In the genomic region with DNA sequence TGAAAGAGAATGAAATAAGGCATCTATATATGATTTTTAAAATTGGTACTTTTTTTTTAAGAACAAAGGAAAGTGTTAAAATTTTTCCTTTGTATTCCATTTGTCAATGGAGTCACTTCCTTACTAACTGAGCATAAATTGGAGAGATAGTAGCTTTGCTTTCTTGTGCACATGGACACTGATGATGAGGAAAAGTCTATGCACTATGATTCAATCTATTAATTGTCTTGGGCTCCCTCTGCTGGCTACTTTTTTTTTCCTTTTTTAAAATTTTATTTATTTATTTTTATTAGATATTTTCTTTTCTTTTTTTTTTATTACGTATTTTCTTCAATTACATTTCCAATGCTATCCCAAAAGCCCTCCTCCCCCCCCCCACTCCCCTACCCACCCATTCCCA, we compare ENCODE assay signal across 15 mouse cellular contexts.
DNase-seq lines count a peak whose midpoint lies in the region; ATAC-seq and TF ChIP-seq lines count a peak whose summit lies in the region.
"Had no signal": no experiment of that assay in that cellular context is flagged by ENCODE, and none has a peak within 500 bp of the region (broad histone marks: within the 10 kb centered on the region; RNA-seq: fewer than 3 reads in every experiment).

No protein-coding gene starts in this region.

- H3K27me3 ChIP-seq in neural tube, embryonic 11.5 days (ENCODE audit: control insufficient read depth, insufficient read depth, low read length) = no peaks in the 10 kb centered on the region
- H3K27me3 ChIP-seq: liver, embryonic 13.5 days had no signal

- no peak overlapping the region for H3K27ac ChIP-seq in layer of hippocampus, adult 2 months
- H3K27ac ChIP-seq in neural tube, embryonic 11.5 days (ENCODE audit: low read depth, low read length) = no peak overlapping the region
- H3K27ac ChIP-seq: liver, embryonic 13.5 days had no signal

- no peaks in the 10 kb centered on the region for H3K36me3 ChIP-seq in neural tube, embryonic 11.5 days (ENCODE audit: control insufficient read depth, insufficient read depth, low read length)
- H3K36me3 ChIP-seq: liver, embryonic 13.5 days had no signal

- DNase-seq in cerebellum, postnatal 10 days = peak; percentile 11 to 62
- DNase-seq in cerebellum, postnatal 36 days = no peak
- DNase-seq in layer of hippocampus, adult 2 months (ENCODE audit: low spot score in 2 of 2) = no peak
- no peak for DNase-seq in layer of hippocampus, postnatal 36 days
- DNase-seq in neural tube, embryonic 11.5 days (ENCODE audit: low spot score) = no peak
- DNase-seq in neural tube, embryonic 10.5 days (ENCODE audit: extremely low spot score, low spot score) = no peak
- DNase-seq in spleen, postnatal 10 days (ENCODE audit: low spot score in 2 of 2) = no peak
- DNase-seq in thymus, postnatal 10 days (ENCODE audit: low spot score in 2 of 2) = no peak
- DNase-seq: adrenal gland, postnatal 36 days; cerebellum, postnatal 25 days; gastrocnemius, postnatal 25 days; heart, postnatal 14 days; kidney, adult 8-10 months; liver, embryonic 13.5 days; thymus, adult 18-20 months had no signal

- H3K9ac ChIP-seq in neural tube, embryonic 11.5 days (ENCODE audit: low read length) = no peak overlapping the region
- H3K9ac ChIP-seq: liver, embryonic 13.5 days had no signal

- no peaks in the 10 kb centered on the region for H3K4me1 ChIP-seq in neural tube, embryonic 11.5 days (ENCODE audit: control insufficient read depth, insufficient read depth, low read length)
- H3K4me1 ChIP-seq: liver, embryonic 13.5 days had no signal

- peak; percentile 79 for TF ChIP-seq CTCF in layer of hippocampus, adult 2 months (conservative IDR thresholded peaks at IDR 0.05)

- H3K9me3 ChIP-seq in neural tube, embryonic 11.5 days (ENCODE audit: control insufficient read depth, low read length) = no peaks in the 10 kb centered on the region
- H3K9me3 ChIP-seq: liver, embryonic 13.5 days had no signal

- peak; percentile 73; the same call in 1 of the 2 replicates for ATAC-seq in neural tube, embryonic 11.5 days (ENCODE audit: insufficient read depth, low FRiP score, low TSS enrichment)

- 52% methylated on average over 1 of the region's 1 CpGs for WGBS in neural tube, embryonic 11.5 days

- no peak overlapping the region for H3K4me2 ChIP-seq in neural tube, embryonic 11.5 days (ENCODE audit: low read depth)
- H3K4me2 ChIP-seq: liver, embryonic 13.5 days had no signal

- H3K4me3 ChIP-seq in layer of hippocampus, adult 2 months = no peak overlapping the region
- no peak overlapping the region for H3K4me3 ChIP-seq in neural tube, embryonic 11.5 days (ENCODE audit: low read depth, low read length)
- H3K4me3 ChIP-seq: liver, embryonic 13.5 days had no signal

Comparison
In these comparisons a context has a peak if more than half of its experiments do, and no peak if none do; other contexts are left out.
1. DNase-seq: peak in cerebellum, postnatal 10 days (2 of 2); none in cerebellum, postnatal 36 days (0 of 2), layer of hippocampus, adult 2 months (0 of 2), layer of hippocampus, postnatal 36 days (0 of 2), neural tube, embryonic 11.5 days (single experiment), neural tube, embryonic 10.5 days (single experiment), spleen, postnatal 10 days (0 of 2) and thymus, postnatal 10 days (0 of 2).